Mouse (Mus musculus): ENCODE data around the gene Ybx2. TPM values are rescaled to one million over a fixed set of nuclear protein-coding genes. Genes with fewer than 3 reads are reported as not detected.
"Not testable (repeated sequence)": the region's sequence is repeated elsewhere in the genome, so short reads cannot be mapped to it uniquely, and the experiment has no call there.

Ybx2 gene
- polyA plus RNA-seq, 1 experiment from 2014 or later: 6.2 TPM

DNA sequence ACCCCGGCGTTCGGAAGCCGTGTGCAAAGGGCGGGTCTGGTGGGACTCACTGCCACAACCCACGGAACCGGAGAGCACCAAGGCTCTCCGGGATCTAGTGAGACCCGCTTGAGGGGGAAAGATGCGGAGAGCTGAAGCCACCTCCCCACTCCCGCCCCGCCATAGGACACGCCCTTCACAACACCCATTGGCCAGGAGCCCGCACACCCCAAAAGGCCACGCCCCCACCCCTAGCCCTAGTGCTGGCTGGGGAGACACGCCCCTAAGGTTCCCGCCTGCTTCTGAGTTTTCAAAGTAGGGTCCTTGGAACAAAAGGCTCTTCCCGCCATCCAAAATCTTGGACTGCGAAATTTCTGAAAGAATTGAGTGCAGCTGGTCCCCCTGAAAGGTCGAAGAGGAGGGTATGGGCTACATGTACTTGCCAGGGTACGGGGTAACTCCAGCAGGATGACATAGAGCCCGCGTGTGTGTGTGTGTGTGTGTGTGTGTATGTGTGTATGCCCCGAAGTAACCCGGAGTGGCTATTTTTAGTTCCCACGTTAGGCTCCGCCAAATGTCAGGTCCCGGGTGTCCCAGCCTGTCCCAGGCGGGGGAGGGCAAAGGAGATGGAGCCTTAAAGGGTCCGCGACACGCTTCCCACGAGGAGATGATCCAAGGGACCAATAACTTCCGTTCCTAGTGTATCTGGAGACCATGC lies 12.6 kb downstream of the Ybx2 start, which contains the start of gene Slc2a4:
Slc2a4 (minus strand) TSS at position 123 of the 697 bp plus-strand sequence.
- H3K27me3 ChIP-seq: no peaks in the 10 kb centered on the region
- peaks cover 34% of the 10 kb centered on the region for H3K4me1 ChIP-seq
- no peaks in the 10 kb centered on the region for H3K9me3 ChIP-seq (replicated peaks)
- H3K9ac ChIP-seq: peak within 1 kb of the TSS; percentile 26
- H3K36me3 ChIP-seq: peaks cover 20% of the 10 kb centered on the region
- H3K4me3 ChIP-seq (replicated peaks): peak within 1 kb of the TSS; percentile 53
- under 1% methylated on average over 33 of the region's 34 CpGs for WGBS
- ATAC-seq (ENCODE audit: insufficient number of reproducible peaks, low FRiP score, low TSS enrichment, low read depth): peak; percentile 92
- H3K4me2 ChIP-seq (replicated peaks): peak within 1 kb of the TSS; percentile 81
- H3K27ac ChIP-seq (replicated peaks): peak within 1 kb of the TSS; percentile 85

DNA sequence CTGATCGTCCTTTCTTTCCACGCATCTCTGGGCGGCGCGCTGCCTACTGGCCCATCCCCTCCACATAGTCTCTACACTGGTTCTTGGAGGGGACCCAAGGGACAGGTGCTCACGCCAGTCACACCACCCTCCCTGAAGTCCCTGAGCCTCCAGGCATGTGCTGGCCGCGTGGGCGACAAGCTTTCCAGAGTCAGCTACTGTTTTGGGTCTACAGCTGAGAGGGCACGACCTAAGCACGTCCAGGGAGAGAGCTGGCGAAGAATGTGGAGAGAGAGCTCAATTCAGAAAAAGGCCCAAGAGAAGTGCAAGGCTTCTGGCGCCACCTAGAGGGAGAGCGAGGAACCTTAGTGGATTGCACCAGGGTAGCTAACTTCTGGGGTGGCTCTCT lies 13.2 kb downstream of the Ybx2 start:
- peaks cover 34% of the 10 kb centered on the region for H3K4me1 ChIP-seq
- peak; percentile 66 for ATAC-seq (ENCODE audit: insufficient number of reproducible peaks, low FRiP score, low TSS enrichment, low read depth)
- 0% methylated on average over 14 of the region's 14 CpGs for WGBS
- no peak overlapping the region for H3K9ac ChIP-seq
- H3K27me3 ChIP-seq: no peaks in the 10 kb centered on the region
- no peaks in the 10 kb centered on the region for H3K9me3 ChIP-seq (replicated peaks)
- H3K27ac ChIP-seq (replicated peaks): peak overlapping the region; percentile 85
- peaks cover 17% of the 10 kb centered on the region for H3K36me3 ChIP-seq
- H3K4me2 ChIP-seq (replicated peaks): peak overlapping the region; percentile 81
- H3K4me3 ChIP-seq (replicated peaks): peak overlapping the region; percentile 53

DNA sequence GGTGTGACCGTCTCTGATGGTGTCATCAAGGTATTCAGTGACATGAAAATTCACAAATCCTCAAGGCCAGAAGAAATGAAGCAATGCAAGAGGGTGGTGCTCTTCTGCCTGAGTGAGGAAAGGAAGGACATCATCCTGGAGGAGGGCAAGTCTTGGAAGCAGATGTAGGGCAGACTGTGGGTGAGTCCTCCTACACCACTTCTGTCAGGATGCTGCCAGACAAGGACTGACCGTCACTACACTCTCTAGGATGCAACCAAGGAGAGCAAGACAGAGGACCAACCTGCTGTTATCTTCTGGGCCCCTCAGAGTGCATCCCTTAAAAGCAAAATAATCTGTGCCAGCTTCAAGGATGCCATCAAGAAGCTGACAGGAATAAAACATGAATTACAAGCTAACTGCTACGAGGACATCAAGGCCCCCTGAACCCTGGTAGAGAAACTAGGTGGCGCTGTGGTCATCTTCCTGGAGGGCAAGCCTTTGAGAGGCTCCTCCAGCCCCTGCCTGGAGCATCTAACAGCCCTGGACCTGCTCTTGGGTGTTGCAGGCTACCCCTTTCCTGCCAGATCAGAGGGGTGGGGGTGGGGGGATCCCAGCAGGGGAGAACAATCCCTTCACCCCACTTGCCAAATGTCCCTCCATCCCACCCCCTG lies 15.3 kb downstream of the Ybx2 start:
- H3K4me2 ChIP-seq (replicated peaks): no peak overlapping the region
- 40% methylated on average over 4 of the region's 4 CpGs for WGBS
- H3K9me3 ChIP-seq (replicated peaks): no peaks in the 10 kb centered on the region
- no peak for ATAC-seq (ENCODE audit: insufficient number of reproducible peaks, low FRiP score, low TSS enrichment, low read depth)
- H3K9ac ChIP-seq: no peak overlapping the region
- no peaks in the 10 kb centered on the region for H3K27me3 ChIP-seq
- H3K4me1 ChIP-seq: peaks cover 32% of the 10 kb centered on the region
- no peak overlapping the region for H3K4me3 ChIP-seq (replicated peaks)
- no peaks in the 10 kb centered on the region for H3K36me3 ChIP-seq
- H3K27ac ChIP-seq (replicated peaks): no peak overlapping the region

DNA sequence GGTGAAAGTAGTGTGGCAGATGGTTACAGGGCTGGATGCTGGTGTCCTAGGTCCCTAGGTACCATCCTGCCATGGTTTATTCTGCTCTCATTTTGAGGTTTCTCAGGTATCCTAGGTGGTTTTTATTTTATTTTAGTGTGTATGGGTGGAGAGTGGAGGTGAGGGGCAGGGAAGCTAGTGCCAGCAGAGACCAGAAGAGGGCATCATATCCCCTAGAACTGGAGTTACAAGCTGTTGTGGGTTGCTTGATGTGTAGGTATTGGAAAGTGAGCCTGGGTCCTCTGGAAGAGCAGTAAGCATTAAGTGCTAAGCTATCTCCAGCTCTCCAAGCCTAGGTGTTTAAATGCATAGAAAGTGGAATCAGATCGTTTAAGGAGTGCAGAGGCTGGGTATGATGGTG lies 16.7 kb downstream of the Ybx2 start:
- 48% methylated on average over 1 of the region's 1 CpGs for WGBS
- H3K4me2 ChIP-seq (replicated peaks): no peak overlapping the region
- no peaks in the 10 kb centered on the region for H3K9me3 ChIP-seq (replicated peaks)
- H3K27me3 ChIP-seq: no peaks in the 10 kb centered on the region
- H3K36me3 ChIP-seq: no peaks in the 10 kb centered on the region
- H3K4me1 ChIP-seq: peaks cover 18% of the 10 kb centered on the region
- H3K4me3 ChIP-seq (replicated peaks): no peak overlapping the region
- no peak overlapping the region for H3K9ac ChIP-seq
- no peak overlapping the region for H3K27ac ChIP-seq (replicated peaks)
- no peak for ATAC-seq (ENCODE audit: insufficient number of reproducible peaks, low FRiP score, low TSS enrichment, low read depth)

DNA sequence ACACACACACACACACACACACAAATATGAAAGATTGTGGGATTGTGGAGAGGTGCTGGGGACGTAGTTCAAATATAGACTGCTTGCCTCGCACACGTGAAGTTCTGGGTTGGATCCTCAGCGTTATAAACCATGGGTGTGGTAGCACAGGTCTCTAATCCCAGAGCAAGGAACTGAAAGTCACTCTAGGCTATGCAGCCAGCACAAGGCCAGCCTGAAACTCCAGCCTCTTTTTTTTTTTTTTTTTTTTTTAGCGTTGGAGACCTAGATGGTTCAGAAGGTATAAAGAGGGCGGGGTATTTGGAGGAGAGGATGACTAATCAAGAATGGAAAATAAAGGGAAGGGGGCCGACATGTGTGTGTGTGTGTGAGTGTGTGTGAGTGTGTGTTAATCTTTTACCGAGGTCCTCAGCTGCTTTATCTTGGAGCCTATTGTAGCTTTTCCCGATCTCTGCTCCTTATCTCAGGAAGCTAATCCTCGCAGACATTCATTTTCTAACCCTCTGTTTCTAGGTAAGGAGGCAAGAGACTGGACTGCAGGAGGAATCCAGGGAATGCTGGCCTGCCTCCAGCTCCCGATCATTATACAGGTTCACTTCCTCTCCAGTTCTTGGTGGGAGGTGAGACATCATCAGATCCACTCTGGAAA lies 17.8 kb downstream of the Ybx2 start:
- WGBS: 55% methylated on average over 11 of the region's 11 CpGs
- no peak overlapping the region for H3K4me3 ChIP-seq (replicated peaks)

DNA sequence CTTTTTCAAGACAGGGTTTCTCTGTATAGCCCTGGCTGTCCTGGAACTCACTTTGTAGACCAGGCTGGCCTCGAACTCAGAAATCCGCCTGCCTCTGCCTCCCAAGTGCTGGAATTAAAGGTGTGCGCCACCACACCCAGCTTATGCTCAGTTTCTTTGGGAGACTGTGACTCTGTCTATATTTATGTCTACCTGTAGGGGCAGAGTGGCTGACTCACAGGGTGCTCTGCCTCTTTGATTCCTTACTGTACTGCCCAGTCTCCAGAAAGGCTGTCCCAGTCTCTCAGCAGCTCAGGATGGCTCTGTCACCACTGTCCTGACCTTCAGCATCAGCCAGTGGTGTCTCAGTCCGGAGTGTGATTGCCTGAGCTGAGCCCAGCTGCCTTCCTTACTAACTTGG lies 20.0 kb downstream of the Ybx2 start:
- H3K9me3 ChIP-seq (replicated peaks); H3K27me3 ChIP-seq; H3K36me3 ChIP-seq; ATAC-seq (ENCODE audit: insufficient number of reproducible peaks, low FRiP score, low TSS enrichment, low read depth); H3K4me3 ChIP-seq (replicated peaks); H3K4me2 ChIP-seq (replicated peaks); H3K9ac ChIP-seq; H3K27ac ChIP-seq (replicated peaks); H3K4me1 ChIP-seq: not testable (repeated sequence)
- 74% methylated on average over 4 of the region's 4 CpGs for WGBS

More for the DNA sequence above, 17.8 kb downstream of the Ybx2 start:
- Histone ChIP-seq H3K4me2 (replicated peaks) (no peak overlapping the region), H3K36me3 (no peaks in the 10 kb centered on the region), H3K9ac (no peak overlapping the region), H3K27ac (replicated peaks) (no peak overlapping the region), H3K27me3 (no peaks in the 10 kb centered on the region), H3K4me1 (peaks cover 9% of the 10 kb centered on the region), H3K9me3 (replicated peaks) (no peaks in the 10 kb centered on the region)
- no peak for ATAC-seq (ENCODE audit: insufficient number of reproducible peaks, low FRiP score, low TSS enrichment, low read depth)

DNA sequence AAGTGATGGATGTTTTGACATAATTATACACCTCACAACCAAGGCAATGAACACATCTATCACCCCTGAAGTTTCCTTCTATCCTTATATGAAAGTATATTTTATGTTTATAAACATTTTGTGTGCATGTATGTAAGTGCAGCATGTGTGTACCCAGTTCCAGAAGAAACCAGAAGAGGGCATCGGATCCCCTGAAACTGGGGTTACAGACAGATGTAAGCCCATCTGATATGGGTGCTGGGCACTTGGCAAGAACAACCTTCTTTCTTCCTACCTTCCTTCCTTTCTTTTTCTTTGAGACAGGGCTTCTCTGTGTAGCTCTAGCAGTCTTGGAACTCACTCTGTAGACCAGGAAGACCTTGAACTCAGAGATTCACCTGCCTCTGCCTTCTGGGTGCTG lies 20.6 kb downstream of the Ybx2 start:
- Histone ChIP-seq H3K9ac (no peak overlapping the region), H3K9me3 (replicated peaks) (no peaks in the 10 kb centered on the region), H3K27me3 (peaks cover 10% of the 10 kb centered on the region), H3K36me3 (no peaks in the 10 kb centered on the region), H3K4me2 (replicated peaks) (no peak overlapping the region), H3K27ac (replicated peaks) (no peak overlapping the region), H3K4me3 (replicated peaks) (no peak overlapping the region), H3K4me1 (no peaks in the 10 kb centered on the region)
- no peak for ATAC-seq (ENCODE audit: insufficient number of reproducible peaks, low FRiP score, low TSS enrichment, low read depth)
- WGBS: 76% methylated on average over 1 of the region's 1 CpGs

DNA sequence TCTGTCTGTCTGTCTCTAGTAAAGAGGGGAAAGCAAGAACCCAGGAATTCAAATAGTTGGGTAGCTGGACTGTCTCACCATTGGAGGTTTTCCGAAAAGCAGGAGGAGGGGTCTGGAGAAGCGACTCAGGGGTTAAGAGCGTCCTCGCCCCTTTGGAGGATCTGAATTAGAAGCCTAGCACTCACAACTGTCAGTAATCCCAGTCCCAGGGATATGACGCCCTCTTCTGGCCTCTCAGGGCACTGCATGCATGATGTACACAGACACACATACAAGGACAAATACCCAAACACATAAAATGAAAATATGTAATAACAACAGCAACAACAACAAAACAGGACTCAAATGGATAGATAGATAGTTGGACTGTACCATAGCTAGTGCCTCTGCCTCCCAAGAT lies 25.0 kb downstream of the Ybx2 start:
- Histone ChIP-seq H3K9ac (no peak overlapping the region), H3K27me3 (peaks cover 46% of the 10 kb centered on the region), H3K4me3 (replicated peaks) (no peak overlapping the region), H3K36me3 (no peaks in the 10 kb centered on the region), H3K27ac (replicated peaks) (no peak overlapping the region), H3K4me1 (peaks cover 8% of the 10 kb centered on the region), H3K4me2 (replicated peaks) (no peak overlapping the region), H3K9me3 (replicated peaks) (no peaks in the 10 kb centered on the region)
- 29% methylated on average over 5 of the region's 5 CpGs for whole genome bisulfite sequencing
- no peak for ATAC-seq (ENCODE audit: insufficient number of reproducible peaks, low FRiP score, low TSS enrichment, low read depth)

DNA sequence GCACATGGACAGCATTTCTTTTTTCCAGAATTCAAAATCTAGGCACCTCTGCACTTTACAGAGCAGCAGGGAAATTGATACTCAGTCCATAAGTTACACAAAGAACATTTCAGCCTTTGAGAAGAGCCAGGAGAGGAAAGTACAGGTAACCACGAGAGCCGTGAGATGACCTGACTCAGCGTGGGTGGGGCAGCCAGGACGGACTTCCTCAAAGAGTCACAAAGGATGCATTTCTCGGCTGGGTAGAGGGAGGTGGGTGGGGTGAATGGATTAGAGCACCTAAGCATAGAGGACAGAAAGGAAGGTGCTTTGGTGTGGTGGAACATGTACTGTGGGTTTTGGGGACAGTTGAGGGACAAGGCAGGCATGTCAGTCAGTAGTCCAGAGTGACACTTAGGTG lies 26.2 kb downstream of the Ybx2 start:
- H3K4me2 ChIP-seq (replicated peaks): no peak overlapping the region

DNA sequence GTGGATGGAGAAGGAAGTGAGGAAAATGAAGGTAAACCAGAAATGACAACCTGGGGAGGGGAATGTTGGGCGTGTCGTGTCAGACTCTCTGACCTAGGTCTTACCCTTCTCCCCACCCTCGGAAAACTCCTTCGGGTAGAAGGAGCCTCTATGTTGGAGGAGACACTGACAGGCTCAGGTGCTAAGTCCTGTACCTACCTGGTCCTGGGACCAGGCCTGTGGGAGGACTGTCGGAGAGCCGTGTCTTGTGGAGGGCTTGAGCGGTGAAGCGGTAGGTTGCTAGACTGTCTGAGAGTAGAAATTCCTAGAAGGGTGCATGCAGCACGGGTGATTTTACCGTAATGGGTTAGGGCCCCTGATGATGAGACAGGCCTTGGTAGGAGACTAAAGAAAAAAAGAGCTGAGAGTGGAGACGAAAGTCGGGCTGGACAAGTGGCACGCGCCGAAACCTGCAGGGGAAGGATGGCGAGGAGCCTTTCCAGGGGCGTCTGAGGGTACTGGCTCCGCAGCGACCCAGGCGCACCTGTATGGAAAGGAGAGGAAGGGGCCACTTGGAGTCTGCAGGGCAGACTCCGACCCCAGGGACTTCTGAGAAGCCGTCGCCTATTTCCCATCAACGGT lies 29.2 kb downstream of the Ybx2 start, which contains the start of gene Cldn7:
Cldn7 (plus strand) TSS at position 130 of the 621 bp plus-strand sequence.
- no peak within 1 kb of the TSS for H3K9ac ChIP-seq
- peaks cover 23% of the 10 kb centered on the region for H3K36me3 ChIP-seq
- peak within 1 kb of the TSS; percentile 22; the same call in 1 of the 2 replicates for H3K27ac ChIP-seq (replicated peaks)
- peaks cover 22% of the 10 kb centered on the region for H3K4me1 ChIP-seq
- H3K27me3 ChIP-seq: peaks cover 66% of the 10 kb centered on the region
- peak within 1 kb of the TSS; percentile 43 for H3K4me3 ChIP-seq (replicated peaks)
- no peaks in the 10 kb centered on the region for H3K9me3 ChIP-seq (replicated peaks)
- 9% methylated on average over 24 of the region's 24 CpGs for WGBS
- ATAC-seq (ENCODE audit: insufficient number of reproducible peaks, low FRiP score, low TSS enrichment, low read depth): peak; percentile 20; the same call in 1 of the 2 replicates
- H3K4me2 ChIP-seq (replicated peaks): peak within 1 kb of the TSS; percentile 76

More for the DNA sequence above, 26.2 kb downstream of the Ybx2 start:
- H3K27me3 ChIP-seq: peaks cover 59% of the 10 kb centered on the region
- ATAC-seq (ENCODE audit: insufficient number of reproducible peaks, low FRiP score, low TSS enrichment, low read depth): no peak
- no peaks in the 10 kb centered on the region for H3K9me3 ChIP-seq (replicated peaks)
- no peaks in the 10 kb centered on the region for H3K36me3 ChIP-seq
- H3K4me3 ChIP-seq (replicated peaks): no peak overlapping the region
- H3K9ac ChIP-seq: no peak overlapping the region
- 30% methylated on average over 5 of the region's 5 CpGs for WGBS
- no peak overlapping the region for H3K27ac ChIP-seq (replicated peaks)
- H3K4me1 ChIP-seq: peaks cover 20% of the 10 kb centered on the region

Data from embryonic facial prominence, embryonic 15.5 days (tissue).